Mouse (Mus musculus) R1 (cell line): Measurements from ENCODE around the gene Lamb2.
A peak's percentile ranks its signal among the peaks of the same experiment; 100 is the strongest.

ENCODE experiments used
- DNase-seq: peaks from one replicate; pipeline ENCODE4 v3.0.0-alpha.2; 2018; ENCODE audit warnings: low read depth, low spot score

Lamb2 gene

DNA sequence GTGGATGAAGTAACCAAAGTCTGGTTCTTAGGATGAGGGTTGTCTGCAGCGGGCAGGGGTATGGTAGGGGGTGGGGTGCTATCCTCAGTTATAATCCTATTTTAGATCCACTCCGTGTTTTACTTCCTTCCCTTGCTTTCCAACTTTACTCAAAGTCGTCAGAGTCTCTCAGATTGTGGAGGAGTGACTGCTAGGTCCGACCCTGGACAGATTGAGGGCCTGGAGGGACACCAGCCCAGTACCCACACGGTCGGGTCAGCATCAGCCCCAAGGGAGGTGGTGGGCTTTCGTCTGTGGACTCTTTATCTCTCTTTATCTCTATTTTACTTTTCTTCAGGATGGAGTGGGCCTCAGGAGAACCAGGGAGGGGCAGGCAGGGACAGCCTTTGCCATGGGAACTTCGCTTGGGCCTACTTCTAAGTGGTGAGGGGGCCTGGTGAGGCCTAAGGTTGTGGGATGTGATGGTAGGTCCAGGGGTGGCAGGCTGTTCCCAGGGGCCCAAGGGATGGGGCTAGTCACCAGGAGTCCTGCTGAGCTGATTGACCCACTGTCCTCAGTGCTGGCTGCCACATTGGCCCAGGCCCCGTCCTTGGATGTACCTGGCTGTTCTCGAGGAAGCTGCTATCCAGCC, at the start of gene Lamb2:
Gene Lamb2, plus strand, starts transcription at position 16 of the 631 bp plus-strand sequence.
- peak; percentile 88 for DNase-seq

DNA sequence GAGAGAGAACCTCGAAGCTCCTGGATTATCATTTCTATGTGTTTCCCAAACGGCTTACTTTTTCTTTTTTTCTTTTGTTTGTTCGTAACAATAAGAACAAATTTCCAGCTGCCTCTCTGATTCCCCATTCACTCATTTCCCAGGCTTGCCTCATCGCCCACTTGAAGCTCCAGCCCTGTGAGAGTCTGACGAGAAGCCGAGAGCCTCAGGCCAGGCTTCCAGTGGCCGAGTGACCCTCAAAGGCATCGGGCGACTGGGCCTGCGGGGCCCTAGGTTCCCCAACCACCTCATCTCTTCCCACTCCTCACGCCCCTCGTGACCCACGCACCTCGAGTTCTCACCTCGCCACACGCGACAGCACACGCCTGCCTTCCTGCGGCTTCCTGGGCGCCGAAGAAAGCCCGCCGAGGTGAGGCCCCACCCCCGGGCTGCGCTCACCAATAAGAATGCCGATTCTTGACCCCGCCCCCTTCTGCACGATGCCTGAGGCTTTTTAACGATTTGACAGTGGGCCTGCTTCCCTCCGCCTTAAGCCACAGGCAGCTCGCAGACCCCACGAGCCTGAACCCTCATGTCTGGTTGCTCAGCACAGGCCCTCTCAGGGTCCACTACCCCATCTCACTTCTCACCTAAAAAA, 48.0 kb upstream of the Lamb2 start:
- peak; percentile 87 for DNase-seq

DNA sequence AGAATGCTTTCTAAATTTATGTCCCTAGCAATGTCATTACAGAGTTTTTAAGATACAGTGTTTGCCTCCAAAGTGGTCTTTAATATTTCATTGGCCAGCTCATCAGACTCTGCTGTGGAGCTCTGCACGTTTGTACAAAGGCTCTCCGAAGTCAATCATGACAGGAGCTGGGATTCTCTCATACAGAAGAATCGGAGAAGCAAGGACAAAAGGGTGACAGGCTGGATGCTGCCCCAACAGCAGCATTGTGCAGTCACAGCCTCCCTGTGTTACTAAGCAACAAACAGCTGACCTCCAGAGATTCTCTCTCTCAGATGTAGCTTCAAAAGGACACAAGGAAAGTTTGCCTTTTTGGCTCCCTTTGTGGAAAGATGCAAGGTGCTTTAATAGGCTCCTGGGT, 43.4 kb upstream of the Lamb2 start, which contains the start of gene BC048562:
Gene BC048562, plus strand, starts transcription at position 301 of the 400 bp plus-strand sequence.
- no peak for DNase-seq

GRCm38 (mm10) chr9:108439176-108439575, 40.4 kb upstream of the Lamb2 start:
- DNase-seq, result no peak

- DNase-seq, result no peak
Observed at GRCm38 (mm10) chr9:108440485-108440884, 39.1 kb upstream of the Lamb2 start.

GRCm38 (mm10) chr9:108441236-108441919, 38.2 kb upstream of the Lamb2 start:
- DNase-seq, result no peak

GRCm38 (mm10) chr9:108445125-108445524, 34.4 kb upstream of the Lamb2 start:
- no peak for DNase-seq

DNA sequence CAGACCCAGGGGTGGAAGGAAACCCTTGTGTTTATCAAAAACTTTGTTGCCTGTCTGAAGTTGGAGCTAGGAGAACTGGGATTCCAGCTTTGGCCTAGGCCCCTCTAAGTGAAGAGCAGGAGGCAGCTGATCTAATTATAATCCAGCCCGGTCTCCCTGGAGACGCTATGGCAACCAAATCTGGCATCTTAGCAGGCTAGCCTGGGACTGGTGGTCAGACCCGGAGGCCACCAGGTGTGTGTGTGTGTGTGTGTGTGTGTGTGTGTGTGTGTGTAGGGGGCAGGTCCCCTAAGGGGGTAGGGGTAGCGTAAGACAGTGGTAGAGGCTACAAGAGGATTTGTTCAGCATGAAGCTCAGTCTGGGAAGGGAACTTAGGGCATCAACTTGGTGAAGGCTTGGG, 29.7 kb upstream of the Lamb2 start:
- peak; percentile 74 for DNase-seq

DNA sequence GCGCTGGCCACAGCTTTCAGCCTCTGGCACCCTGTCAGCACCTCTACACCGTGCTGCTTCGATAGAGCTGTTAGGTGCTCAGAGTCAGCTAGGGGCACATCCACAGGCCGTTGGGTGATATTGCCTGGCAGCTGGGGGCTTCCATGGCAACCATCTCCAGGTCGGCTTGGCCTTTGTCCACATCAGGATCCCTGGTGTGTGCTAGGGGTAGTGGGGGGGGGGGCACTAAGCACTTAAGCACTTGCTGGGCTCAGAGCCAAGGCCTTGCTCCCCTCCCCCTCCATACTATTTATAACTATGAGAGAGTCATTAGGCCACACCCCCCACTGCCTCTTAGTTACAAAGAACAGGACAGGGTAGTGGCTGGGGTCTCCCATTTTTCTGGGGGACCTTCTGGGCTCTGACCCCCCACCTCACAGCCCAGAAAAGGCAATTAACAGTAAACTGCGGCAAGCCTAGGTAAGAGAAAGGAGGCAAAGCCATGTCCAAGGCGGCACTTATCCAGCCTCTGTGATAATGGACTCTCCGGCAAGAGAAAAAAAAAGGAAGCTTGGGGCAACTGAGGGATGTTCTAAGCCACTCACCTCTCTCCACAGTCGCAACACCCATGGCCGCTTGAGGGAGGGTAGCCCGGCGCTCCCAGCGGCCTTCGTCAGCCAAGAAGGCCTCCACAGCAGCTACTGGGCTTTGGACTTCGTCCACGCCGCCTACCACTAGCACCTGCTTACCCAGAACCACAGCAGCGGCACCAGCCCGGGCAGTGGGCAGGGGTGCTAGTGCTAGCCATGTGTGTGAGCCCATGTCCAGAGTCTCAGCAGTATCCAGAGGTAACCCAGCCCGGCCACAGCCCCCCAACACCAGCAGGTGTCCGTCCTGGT, 29.0 kb upstream of the Lamb2 start:
- peak; percentile 38 for DNase-seq

GRCm38 (mm10) chr9:108451170-108451493, 28.4 kb upstream of the Lamb2 start:
- DNase-seq, result no peak

GRCm38 (mm10) chr9:108451519-108452160, 27.9 kb upstream of the Lamb2 start:
- DNase-seq, result peak; percentile 47

DNA sequence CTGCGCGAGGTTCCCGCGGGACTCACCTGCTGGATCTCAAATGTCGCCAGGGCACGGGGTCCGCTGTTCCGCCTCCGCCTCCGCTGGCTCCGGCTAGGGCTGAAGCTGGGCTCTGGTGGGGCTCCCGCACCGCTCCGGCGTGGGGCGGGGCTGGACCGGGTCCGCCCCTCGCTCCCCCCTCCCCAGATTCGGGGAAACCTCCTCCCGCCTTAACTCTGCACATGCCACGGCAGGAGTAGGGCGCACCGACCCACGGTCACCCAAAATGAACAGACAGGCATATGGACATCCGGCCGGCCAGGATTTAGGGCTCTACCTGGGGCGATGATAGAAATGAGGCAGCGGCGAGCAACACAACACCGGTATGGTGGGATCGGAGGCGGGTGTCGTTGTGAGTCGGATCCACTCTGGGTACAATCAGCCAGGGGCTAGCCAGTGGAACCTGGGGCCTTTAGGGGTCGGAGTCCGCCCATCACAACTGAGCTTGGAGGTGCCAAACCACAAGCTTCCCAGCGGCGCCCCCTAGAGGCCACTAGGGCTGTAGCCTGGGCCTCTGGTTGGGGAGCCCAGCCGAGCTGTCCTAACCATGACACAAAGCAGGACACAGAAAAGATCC, 27.1 kb upstream of the Lamb2 start:
- peak; percentile 92 for DNase-seq

DNA sequence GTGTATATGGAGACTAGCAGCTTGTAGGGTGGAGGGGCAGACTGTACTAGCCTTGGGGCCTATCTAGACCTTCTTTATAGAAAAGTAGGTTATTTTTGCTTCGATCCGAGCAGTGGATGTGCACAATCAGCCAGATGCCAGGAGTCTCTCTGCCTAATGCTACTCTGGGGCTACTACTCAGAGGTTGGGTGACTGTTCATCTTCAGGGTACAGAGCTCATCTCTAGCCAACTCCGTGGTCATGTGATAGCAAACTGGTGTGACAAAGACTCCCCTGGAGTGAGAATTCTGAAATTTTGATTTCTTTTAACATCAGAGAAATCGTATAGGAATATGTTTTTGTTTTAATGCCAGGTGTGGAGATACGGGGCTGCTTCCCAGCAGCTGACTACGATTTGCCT, 26.6 kb upstream of the Lamb2 start:
- DNase-seq, result no peak

GRCm38 (mm10) chr9:108453458-108453857, 26.1 kb upstream of the Lamb2 start:
- DNase-seq, result no peak

DNA sequence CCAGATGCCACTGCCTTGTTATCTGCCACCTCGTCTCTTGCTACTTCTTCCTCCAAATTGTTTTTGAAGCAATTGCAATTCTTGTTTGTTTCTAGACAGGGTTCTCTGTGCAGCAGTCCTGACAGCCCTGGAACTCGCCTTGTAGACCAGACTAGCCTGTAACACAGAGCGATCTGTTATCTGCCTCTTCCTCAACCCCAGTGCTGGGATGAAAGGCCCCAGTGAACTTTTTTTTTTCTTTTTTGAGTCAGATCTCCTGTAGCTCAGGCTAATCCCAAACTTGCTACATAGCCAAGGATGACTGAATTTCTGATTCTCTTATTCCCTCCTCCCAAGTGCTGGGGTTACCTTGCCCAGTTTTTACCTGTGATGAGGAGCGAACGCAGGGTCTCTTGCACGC, 25.1 kb upstream of the Lamb2 start:
- DNase-seq, result no peak

DNA sequence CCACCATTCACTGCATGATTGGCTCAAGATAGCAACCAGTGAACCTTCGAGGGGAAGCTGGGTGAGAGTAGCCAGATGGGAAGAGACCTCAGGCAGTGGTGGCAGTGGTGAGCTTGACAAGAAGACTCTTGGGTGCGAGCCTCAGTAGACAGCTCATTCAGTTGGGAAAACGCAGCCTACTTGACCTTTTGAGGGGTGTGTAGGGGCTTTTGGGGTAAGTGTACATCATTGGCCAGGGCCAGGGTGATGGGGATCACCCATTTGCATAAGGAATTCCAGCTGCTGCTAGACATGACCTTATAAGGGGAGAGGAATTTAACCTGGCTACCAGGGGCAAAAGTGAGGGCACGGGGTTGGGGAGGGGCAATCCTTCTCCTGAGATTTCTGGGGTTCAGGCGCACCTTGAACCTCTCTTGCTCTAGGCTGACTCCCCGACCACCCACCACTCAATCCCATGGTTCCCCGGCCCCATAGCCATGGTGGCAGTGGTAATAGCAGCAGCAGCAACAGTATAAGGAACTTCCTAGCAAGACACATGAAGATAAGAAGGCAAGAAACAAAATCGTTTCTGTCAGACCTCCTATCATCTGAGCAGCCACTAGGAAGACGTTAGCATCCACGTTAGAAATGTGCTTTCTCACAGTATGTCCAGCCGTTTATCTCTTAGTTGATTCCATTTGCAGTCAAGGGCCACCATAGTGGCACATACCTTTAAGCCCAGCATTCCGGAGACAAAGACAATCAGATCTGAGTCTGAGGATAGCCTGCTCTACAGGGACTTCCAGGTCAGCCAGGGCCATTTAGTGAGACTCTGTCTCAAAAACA, 23.6 kb upstream of the Lamb2 start:
- DNase-seq, result peak; percentile 73

DNA sequence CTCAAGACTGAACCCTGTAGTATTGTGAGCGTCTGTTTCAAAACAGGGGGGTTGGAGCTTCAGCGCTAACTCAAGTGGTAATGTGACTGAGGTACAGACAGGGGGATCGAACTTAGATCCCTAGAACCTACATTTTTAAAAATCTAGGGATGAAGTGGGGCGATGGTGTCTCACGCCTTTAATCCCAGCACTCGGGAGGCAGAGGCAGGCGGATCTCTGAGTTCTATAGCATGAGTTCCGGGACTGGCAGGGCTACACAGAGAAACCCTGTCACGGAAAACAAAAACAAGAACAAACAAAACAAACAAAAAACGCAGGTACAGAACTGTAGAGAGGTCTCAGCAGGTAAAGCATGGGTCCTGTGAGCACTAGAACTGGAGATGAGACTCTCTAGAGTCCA, 22.6 kb upstream of the Lamb2 start:
- DNase-seq, result no peak

DNA sequence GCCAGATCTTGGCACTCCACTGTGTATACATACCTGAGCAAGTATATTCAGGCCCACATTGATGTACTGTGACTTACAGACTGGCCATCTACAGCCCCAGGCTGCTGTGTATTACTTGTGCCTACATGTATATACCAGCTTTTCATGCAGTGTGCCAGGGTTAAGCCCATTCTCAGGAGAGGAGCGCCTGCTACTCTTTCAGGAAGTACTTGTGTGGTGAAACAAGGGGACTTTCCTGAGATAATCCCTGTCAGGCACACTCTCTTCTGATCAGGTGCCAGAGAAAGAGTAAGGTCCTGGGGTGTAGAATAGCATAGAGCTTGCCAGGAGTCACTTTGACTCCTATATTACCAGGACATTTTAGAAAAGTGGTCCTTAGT, 19.6 kb upstream of the Lamb2 start:
- DNase-seq, result no peak

- peak; percentile 94 for DNase-seq
Observed at GRCm38 (mm10) chr9:108460319-108461178, 19.0 kb upstream of the Lamb2 start, which contains the start of gene Ccdc71. TSS of gene Ccdc71 (plus strand) at chr9:108460527.
